Mouse (Mus musculus): ENCODE results near the gene E2f7. TPM values are rescaled to one million over a fixed set of nuclear protein-coding genes. Genes with fewer than 3 reads are reported as not detected.

The E2f7 gene
- not detected in 2 replicates for total RNA-seq (2017)

- ATAC-seq (ENCODE audit: extremely low read depth, insufficient number of reproducible peaks, low FRiP score, poor library complexity, severe bottlenecking) = peak; percentile 87
Observed at GRCm38 (mm10) chr10:110744686-110745639, at the start of gene E2f7. Gene E2f7, plus strand, starts transcription at chr10:110745439.

GRCm38 (mm10) chr10:110701276-110701675 is 44.0 kb upstream of the E2f7 start:
- ATAC-seq (ENCODE audit: extremely low read depth, insufficient number of reproducible peaks, low FRiP score, poor library complexity, severe bottlenecking) = no peak

- ATAC-seq (ENCODE audit: extremely low read depth, insufficient number of reproducible peaks, low FRiP score, poor library complexity, severe bottlenecking) = no peak
Observed at GRCm38 (mm10) chr10:110705672-110706071, 39.6 kb upstream of the E2f7 start.

GRCm38 (mm10) chr10:110707390-110708113 is 37.7 kb upstream of the E2f7 start:
- no peak for ATAC-seq (ENCODE audit: extremely low read depth, insufficient number of reproducible peaks, low FRiP score, poor library complexity, severe bottlenecking)

- no peak for ATAC-seq (ENCODE audit: extremely low read depth, insufficient number of reproducible peaks, low FRiP score, poor library complexity, severe bottlenecking)
Observed at GRCm38 (mm10) chr10:110716887-110717286, 28.4 kb upstream of the E2f7 start.

GRCm38 (mm10) chr10:110726431-110726830 is 18.8 kb upstream of the E2f7 start:
- no peak for ATAC-seq (ENCODE audit: extremely low read depth, insufficient number of reproducible peaks, low FRiP score, poor library complexity, severe bottlenecking)

- ATAC-seq (ENCODE audit: extremely low read depth, insufficient number of reproducible peaks, low FRiP score, poor library complexity, severe bottlenecking) = peak; percentile 76; the same call in 1 of the 2 replicates
Observed at GRCm38 (mm10) chr10:110727816-110728215, 17.4 kb upstream of the E2f7 start.

GRCm38 (mm10) chr10:110733343-110733742 is 11.9 kb upstream of the E2f7 start:
- ATAC-seq (ENCODE audit: extremely low read depth, insufficient number of reproducible peaks, low FRiP score, poor library complexity, severe bottlenecking) = peak; percentile 69; the same call in 1 of the 2 replicates

- no peak for ATAC-seq (ENCODE audit: extremely low read depth, insufficient number of reproducible peaks, low FRiP score, poor library complexity, severe bottlenecking)
Observed at GRCm38 (mm10) chr10:110743701-110744100, 1.5 kb upstream of the E2f7 start.

- ATAC-seq (ENCODE audit: extremely low read depth, insufficient number of reproducible peaks, low FRiP score, poor library complexity, severe bottlenecking) = no peak
Observed at GRCm38 (mm10) chr10:110744120-110744519, 1.1 kb upstream of the E2f7 start.

GRCm38 (mm10) chr10:110745640-110746032 is 397 bp downstream of the E2f7 start:
- no peak for ATAC-seq (ENCODE audit: extremely low read depth, insufficient number of reproducible peaks, low FRiP score, poor library complexity, severe bottlenecking)

- ATAC-seq (ENCODE audit: extremely low read depth, insufficient number of reproducible peaks, low FRiP score, poor library complexity, severe bottlenecking) = no peak
Observed at GRCm38 (mm10) chr10:110749081-110749480, 3.8 kb downstream of the E2f7 start.

- ATAC-seq (ENCODE audit: extremely low read depth, insufficient number of reproducible peaks, low FRiP score, poor library complexity, severe bottlenecking) = no peak
Observed at GRCm38 (mm10) chr10:110749510-110750305, 4.5 kb downstream of the E2f7 start.

GRCm38 (mm10) chr10:110752849-110753248 is 7.6 kb downstream of the E2f7 start:
- ATAC-seq (ENCODE audit: extremely low read depth, insufficient number of reproducible peaks, low FRiP score, poor library complexity, severe bottlenecking) = no peak

- no peak for ATAC-seq (ENCODE audit: extremely low read depth, insufficient number of reproducible peaks, low FRiP score, poor library complexity, severe bottlenecking)
Observed at GRCm38 (mm10) chr10:110755556-110755955, 10.3 kb downstream of the E2f7 start.

GRCm38 (mm10) chr10:110756271-110756793 is 11.1 kb downstream of the E2f7 start:
- no peak for ATAC-seq (ENCODE audit: extremely low read depth, insufficient number of reproducible peaks, low FRiP score, poor library complexity, severe bottlenecking)

- ATAC-seq (ENCODE audit: extremely low read depth, insufficient number of reproducible peaks, low FRiP score, poor library complexity, severe bottlenecking) = peak; percentile 55; the same call in 1 of the 2 replicates
Observed at GRCm38 (mm10) chr10:110760552-110760951, 15.3 kb downstream of the E2f7 start.

- ATAC-seq (ENCODE audit: extremely low read depth, insufficient number of reproducible peaks, low FRiP score, poor library complexity, severe bottlenecking) = no peak
Observed at GRCm38 (mm10) chr10:110762134-110762884, 17.1 kb downstream of the E2f7 start.
